Mouse (Mus musculus): ENCODE measurements around the gene Disp1. TPM values are rescaled to one million over a fixed set of nuclear protein-coding genes. Genes with fewer than 3 reads are reported as not detected.

The Disp1 gene
- total and polyA plus RNA-seq, 3 experiments: 3.4 to 11.3 (median 5.9) TPM

- TF ChIP-seq TBP (conservative IDR thresholded peaks at IDR 0.05; ENCODE audit: low read depth, low read length): no peak
- TF ChIP-seq UBTF (IDR thresholded peaks at IDR 0.05; ENCODE audit: low read depth, low read length): no peak
- no peak for TF ChIP-seq CTCF (conservative IDR thresholded peaks at IDR 0.05 in 1 of 2, IDR thresholded peaks at IDR 0.05 in 1 of 2; ENCODE audit: low read depth in 2 of 2, low read length in 2 of 2)
- no peak for TF ChIP-seq ELF1 (IDR thresholded peaks at IDR 0.05; ENCODE audit: low read depth, low read length)
- no peak for TF ChIP-seq RAD21 (IDR thresholded peaks at IDR 0.05; ENCODE audit: low read depth, low read length)
- no peak for TF ChIP-seq ZC3H11A (IDR thresholded peaks at IDR 0.05; ENCODE audit: low read depth, low read length)
- no peak for TF ChIP-seq E2F4 (IDR thresholded peaks at IDR 0.05; ENCODE audit: insufficient replicate concordance, low read depth, low read length)
- no peak for TF ChIP-seq IRF4 (IDR thresholded peaks at IDR 0.05; ENCODE audit: low read depth, low read length)
- no peak for DNase-seq (ENCODE audit: extremely low read depth)
- dilution Hi-C loops (cut with MboI; ENCODE audit: extremely low pct_ligation_motif_present, extremely low pct_unique_long_range_greater_than_20kb, low sequenced_read_pairs): no loop called here
These were observed 46.1 kb downstream of the Disp1 start for GRCm38 (mm10) chr1:183175236-183175635.

GRCm38 (mm10) chr1:183171095-183171494 is 50.2 kb downstream of the Disp1 start:
- peaks cover 0 to 51% of the 10 kb centered on the region in 2 experiments for H3K36me3 ChIP-seq (replicated peaks in 1 of 2; ENCODE audit: control insufficient read depth in 1 of 2, insufficient read depth in 1 of 2, low read length in 1 of 2)
- in situ Hi-C loops (cut with MboI; ENCODE audit: low pct_ligation_motif_present, low pct_unique_long_range_greater_than_20kb, low sequenced_read_pairs): no loop called here
- H3K79me2 ChIP-seq (replicated peaks; ENCODE audit: control insufficient read depth, extremely low read depth, insufficient read depth, poor library complexity, severe bottlenecking): no peaks in the 10 kb centered on the region
- H3K27ac ChIP-seq (ENCODE audit: insufficient read depth, low read depth): no peak overlapping the region
- no peak overlapping the region for H3K4me2 ChIP-seq (ENCODE audit: insufficient read depth, low read depth, poor library complexity, severe bottlenecking)
- no peak overlapping the region for H3K4me3 ChIP-seq (replicated peaks in 1 of 3; ENCODE audit: low read depth in 2 of 3, low read length in 2 of 3, poor library complexity in 1 of 3)
- no peak for DNase-seq (ENCODE audit: extremely low read depth)
- H3K9ac ChIP-seq (ENCODE audit: insufficient read depth, low read depth): no peak overlapping the region
- H3K4me1 ChIP-seq (ENCODE audit: control insufficient read depth in 1 of 2, insufficient read depth in 2 of 2): peaks cover 0 to 16% of the 10 kb centered on the region in 2 experiments; a peak in 2 of 4 replicates
- dilution Hi-C loops (cut with MboI; ENCODE audit: extremely low pct_ligation_motif_present, extremely low pct_unique_long_range_greater_than_20kb, low sequenced_read_pairs): no loop called here
- no peaks in the 10 kb centered on the region for H3K9me3 ChIP-seq (replicated peaks; ENCODE audit: low read length)
- no peaks in the 10 kb centered on the region for H3K27me3 ChIP-seq (replicated peaks)
- TF ChIP-seq JUN (IDR thresholded peaks at IDR 0.05; ENCODE audit: insufficient read depth, low read depth, low read length): no peak

More at GRCm38 (mm10) chr1:183175236-183175635, 46.1 kb downstream of the Disp1 start:
- Histone ChIP-seq H3K4me1 (ENCODE audit: control insufficient read depth in 1 of 2, insufficient read depth in 2 of 2) (peaks cover 0 to 15% of the 10 kb centered on the region in 2 experiments; a peak in 1 of 4 replicates), H3K27me3 (replicated peaks) (no peaks in the 10 kb centered on the region), H3K9me3 (replicated peaks; ENCODE audit: low read length) (no peaks in the 10 kb centered on the region), H3K79me2 (replicated peaks; ENCODE audit: control insufficient read depth, extremely low read depth, insufficient read depth, poor library complexity, severe bottlenecking) (no peaks in the 10 kb centered on the region), H3K9ac (ENCODE audit: insufficient read depth, low read depth) (no peak overlapping the region), H3K27ac (ENCODE audit: insufficient read depth, low read depth) (no peak overlapping the region), H3K36me3 (replicated peaks in 1 of 2; ENCODE audit: control insufficient read depth in 1 of 2, insufficient read depth in 1 of 2, low read length in 1 of 2) (peaks cover 0 to 33% of the 10 kb centered on the region in 2 experiments), H3K4me3 (replicated peaks in 1 of 3; ENCODE audit: low read depth in 2 of 3, low read length in 2 of 3, poor library complexity in 1 of 3) (no peak overlapping the region), H3K4me2 (ENCODE audit: insufficient read depth, low read depth, poor library complexity, severe bottlenecking) (no peak overlapping the region)
- in situ Hi-C loops (cut with MboI; ENCODE audit: low pct_ligation_motif_present, low pct_unique_long_range_greater_than_20kb, low sequenced_read_pairs): no loop called here

GRCm38 (mm10) chr1:183168465-183168864 is 52.9 kb downstream of the Disp1 start:
- H3K9me3 ChIP-seq (replicated peaks; ENCODE audit: low read length): no peaks in the 10 kb centered on the region
- no peaks in the 10 kb centered on the region for H3K79me2 ChIP-seq (replicated peaks; ENCODE audit: control insufficient read depth, extremely low read depth, insufficient read depth, poor library complexity, severe bottlenecking)
- H3K9ac ChIP-seq (ENCODE audit: insufficient read depth, low read depth): no peak overlapping the region
- peaks cover 3 to 63% of the 10 kb centered on the region in 2 experiments for H3K36me3 ChIP-seq (replicated peaks in 1 of 2; ENCODE audit: control insufficient read depth in 1 of 2, insufficient read depth in 1 of 2, low read length in 1 of 2)
- H3K4me3 ChIP-seq (replicated peaks in 1 of 3; ENCODE audit: low read depth in 2 of 3, low read length in 2 of 3, poor library complexity in 1 of 3): no peak overlapping the region
- in situ Hi-C loops (cut with MboI; ENCODE audit: low pct_ligation_motif_present, low pct_unique_long_range_greater_than_20kb, low sequenced_read_pairs) (no loop called here), dilution Hi-C loops (cut with MboI; ENCODE audit: extremely low pct_ligation_motif_present, extremely low pct_unique_long_range_greater_than_20kb, low sequenced_read_pairs) (no loop called here)
- peaks cover 0 to 8% of the 10 kb centered on the region in 2 experiments; a peak in 2 of 4 replicates for H3K4me1 ChIP-seq (ENCODE audit: control insufficient read depth in 1 of 2, insufficient read depth in 2 of 2)
- no peak for DNase-seq (ENCODE audit: extremely low read depth)
- no peak overlapping the region for H3K4me2 ChIP-seq (ENCODE audit: insufficient read depth, low read depth, poor library complexity, severe bottlenecking)
- H3K27ac ChIP-seq (ENCODE audit: insufficient read depth, low read depth): no peak overlapping the region
- TF ChIP-seq RCOR1 (conservative IDR thresholded peaks at IDR 0.05; ENCODE audit: low read depth, low read length) (no peak), TCF12 (IDR thresholded peaks at IDR 0.05; ENCODE audit: low read depth, low read length) (no peak)
- no peaks in the 10 kb centered on the region for H3K27me3 ChIP-seq (replicated peaks)
